Mouse (Mus musculus) midbrain, embryonic 10.5 days (tissue): Measurements from ENCODE around the gene Rnf144b. TPM values are rescaled to one million over a fixed set of nuclear protein-coding genes. Genes with fewer than 3 reads are reported as not detected.

ENCODE experiments used
- DNase-seq: peaks from one replicate; pipeline ENCODE4 v3.0.0-alpha.2; 2017; ENCODE audit warnings: low spot score
- H3K27ac ChIP-seq: fragments of 300-500 bp; sonication (generic); replicated peaks from 2 replicates; pipeline ENCODE4 v1.5.1; 2016; ENCODE audit warnings: mild to moderate bottlenecking
- H3K27me3 ChIP-seq: fragments of 300-500 bp; sonication (generic); 2 replicates; pipeline ENCODE4 v1.6.1; 2016; ENCODE audit warnings: low read depth, mild to moderate bottlenecking; ENCODE audit not compliant: poor library complexity, severe bottlenecking
- H3K36me3 ChIP-seq: fragments of 300-500 bp; sonication (generic); 2 replicates; pipeline ENCODE4 v1.6.1; 2016; ENCODE audit warnings: mild to moderate bottlenecking, moderate library complexity
- H3K4me1 ChIP-seq: fragments of 300-500 bp; sonication (generic); 2 replicates; pipeline ENCODE4 v1.6.1; 2016
- H3K4me3 ChIP-seq: fragments of 300-500 bp; sonication (generic); 2 replicates; pipeline ENCODE4 v1.5.1; 2016; ENCODE audit warnings: mild to moderate bottlenecking, moderate library complexity
- H3K9me3 ChIP-seq: fragments of 300-500 bp; sonication (generic); replicated peaks from 2 replicates; pipeline ENCODE4 v1.6.1; 2016; ENCODE audit warnings: mild to moderate bottlenecking
- WGBS: fragments of 180-500 bp; shearing (Covaris S2); methylation state at CpG from one replicate; pipeline ENCODE4 v1.1.7; 2016; 5-methylcytosine and 5-hydroxymethylcytosine counted together
- polyA plus RNA-seq: library from polyadenylated mRNA; unstranded; fragments of >200 nt; fragmentation: Nextera tagmentation; extraction: Ambion mirVana; gene quantifications from 2 replicates; pipeline ENCODE4 v1.2.1, GENCODE M21; 2016

Gene Rnf144b
- polyA plus RNA-seq, 1 experiment from 2014 or later, result 0.59 TPM

GRCm38 (mm10) chr13:47129090-47129489 is 6.6 kb downstream of the Rnf144b start:
- Histone ChIP-seq H3K4me1 (peaks cover 10% of the 10 kb centered on the region), H3K4me3 (no peak overlapping the region), H3K9me3 (no peaks in the 10 kb centered on the region; the same call in 1 of the 2 replicates), H3K27me3 (peaks cover 10% of the 10 kb centered on the region), H3K27ac (no peak overlapping the region), H3K36me3 (no peaks in the 10 kb centered on the region)
- WGBS, result 68% methylated on average over 4 of the region's 4 CpGs
- no peak for DNase-seq

DNA sequence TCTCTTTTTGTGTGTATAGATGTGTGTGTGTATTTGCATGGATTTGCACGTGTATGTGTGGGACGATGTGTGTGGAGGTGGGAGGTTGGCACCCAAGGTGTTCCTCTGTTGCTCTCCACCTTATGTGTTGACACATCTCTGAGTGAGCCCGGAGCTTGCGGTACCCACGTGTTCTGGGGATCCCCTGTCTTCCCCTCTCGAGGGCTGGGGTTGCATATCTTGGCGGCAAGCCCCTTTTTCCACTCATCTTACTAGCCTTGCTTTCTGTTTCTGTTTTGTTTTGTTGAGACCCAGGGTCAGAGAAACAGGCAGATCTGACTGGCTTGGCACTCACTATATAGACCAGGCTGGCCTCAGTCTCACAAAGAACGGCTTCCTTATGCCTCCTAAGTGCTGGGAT is 10.6 kb downstream of the Rnf144b start:
- no peak overlapping the region for H3K27ac ChIP-seq
- no peaks in the 10 kb centered on the region for H3K27me3 ChIP-seq
- no peaks in the 10 kb centered on the region; the same call in 1 of the 2 replicates for H3K9me3 ChIP-seq
- H3K36me3 ChIP-seq, result no peaks in the 10 kb centered on the region
- 93% methylated on average over 8 of the region's 8 CpGs for WGBS
- H3K4me1 ChIP-seq, result peaks cover 4% of the 10 kb centered on the region
- H3K4me3 ChIP-seq, result no peak overlapping the region
- DNase-seq, result no peak

DNA sequence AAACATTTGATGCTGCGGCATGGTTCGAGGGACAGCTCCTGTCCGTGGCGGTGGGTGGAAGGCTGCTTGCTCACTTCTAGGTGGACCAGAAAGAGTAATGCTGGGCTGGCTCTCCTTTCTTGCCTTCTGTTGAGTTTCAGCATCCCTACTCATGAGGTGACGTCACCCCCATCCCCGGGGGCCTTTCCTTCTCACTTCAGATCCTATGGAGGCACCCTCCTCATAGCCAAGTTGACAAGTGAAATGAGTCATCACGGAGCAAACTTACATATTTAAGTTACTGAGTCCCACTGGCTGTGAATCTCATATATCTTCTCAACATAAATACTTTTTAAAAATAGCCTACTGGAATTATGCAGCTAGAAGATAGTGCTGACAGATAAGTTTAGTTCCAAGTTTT is 12.4 kb downstream of the Rnf144b start:
- peaks cover 6% of the 10 kb centered on the region for H3K9me3 ChIP-seq
- H3K27me3 ChIP-seq, result no peaks in the 10 kb centered on the region
- no peaks in the 10 kb centered on the region for H3K4me1 ChIP-seq
- H3K36me3 ChIP-seq, result no peaks in the 10 kb centered on the region
- no peak overlapping the region for H3K4me3 ChIP-seq
- H3K27ac ChIP-seq, result no peak overlapping the region
- DNase-seq, result no peak
- 96% methylated on average over 7 of the region's 7 CpGs for WGBS

DNA sequence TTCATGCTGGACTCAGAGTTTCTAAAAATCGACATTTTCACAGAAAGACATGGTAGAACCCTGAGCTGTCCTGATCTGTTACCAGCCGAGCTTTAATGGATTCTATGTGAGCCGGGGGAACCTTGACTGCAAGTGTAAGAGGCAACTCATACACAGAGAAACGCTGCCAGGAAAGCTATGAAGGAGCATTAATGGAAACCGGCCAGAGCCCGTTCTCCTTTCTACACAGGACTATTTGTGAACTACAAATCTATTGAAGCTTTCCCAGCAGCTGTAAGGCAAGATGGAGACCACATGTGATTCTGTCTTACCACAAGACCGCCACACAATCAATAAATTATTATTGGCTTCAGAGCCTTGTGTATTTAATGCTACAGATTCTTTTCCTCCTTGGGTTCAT is 13.3 kb downstream of the Rnf144b start:
- Histone ChIP-seq H3K4me3 (no peak overlapping the region), H3K27me3 (no peaks in the 10 kb centered on the region), H3K9me3 (peaks cover 6% of the 10 kb centered on the region), H3K27ac (no peak overlapping the region), H3K36me3 (no peaks in the 10 kb centered on the region), H3K4me1 (no peaks in the 10 kb centered on the region)
- no peak for DNase-seq
- 93% methylated on average over 7 of the region's 7 CpGs for whole genome bisulfite sequencing

- 84% methylated on average over 6 of the region's 6 CpGs for WGBS
- Histone ChIP-seq H3K27me3 (no peaks in the 10 kb centered on the region), H3K9me3 (peaks cover 6% of the 10 kb centered on the region; the same call in 1 of the 2 replicates), H3K36me3 (no peaks in the 10 kb centered on the region), H3K4me3 (no peak overlapping the region), H3K27ac (no peak overlapping the region), H3K4me1 (no peaks in the 10 kb centered on the region)
- DNase-seq, result no peak
These were observed 20.3 kb downstream of the Rnf144b start for GRCm38 (mm10) chr13:47142764-47143163.

DNA sequence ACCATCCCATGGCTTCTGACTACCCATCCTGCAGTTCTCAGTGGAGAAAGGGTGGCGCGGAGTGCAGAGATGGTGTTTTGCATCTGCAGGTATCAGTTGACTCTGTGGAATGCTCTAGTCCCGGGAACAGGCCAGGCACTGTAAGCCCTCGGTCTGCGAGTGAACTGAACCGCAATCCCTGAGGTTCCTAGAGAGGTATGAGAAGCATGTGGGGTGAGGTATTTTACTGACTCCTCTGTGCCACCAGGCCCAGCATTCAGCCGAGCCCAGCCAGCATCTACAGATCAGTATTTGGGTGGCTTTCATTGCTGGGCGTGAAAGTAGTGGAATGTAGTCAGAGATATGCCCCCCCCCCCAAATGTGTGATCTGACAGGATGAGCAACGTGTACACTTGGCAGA is 23.5 kb downstream of the Rnf144b start:
- Histone ChIP-seq H3K36me3 (no peaks in the 10 kb centered on the region), H3K9me3 (no peaks in the 10 kb centered on the region; the same call in 1 of the 2 replicates), H3K27me3 (no peaks in the 10 kb centered on the region), H3K4me3 (no peak overlapping the region), H3K4me1 (peaks cover 8% of the 10 kb centered on the region), H3K27ac (no peak overlapping the region)
- 80% methylated on average over 9 of the region's 9 CpGs for WGBS
- DNase-seq, result no peak

DNA sequence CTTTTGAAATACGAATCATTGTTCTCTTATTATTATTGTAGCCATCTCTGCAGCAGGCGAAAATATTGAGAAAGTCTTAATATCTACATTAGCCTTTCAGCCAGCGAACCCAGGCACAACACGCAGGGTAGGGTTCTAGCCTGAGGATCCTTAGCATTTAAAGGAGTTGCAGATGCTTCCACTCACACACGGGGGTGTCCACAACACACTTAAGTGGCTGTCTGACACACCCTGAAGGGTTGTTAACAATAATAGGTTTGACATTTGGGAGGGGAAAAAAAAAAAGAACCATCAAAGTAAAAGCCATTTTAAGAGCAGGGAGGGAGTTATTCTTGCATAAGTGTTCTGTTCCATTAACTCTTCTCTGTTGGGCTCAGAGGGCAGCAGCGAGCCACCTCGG is 23.9 kb downstream of the Rnf144b start:
- no peak for DNase-seq
- H3K9me3 ChIP-seq, result no peaks in the 10 kb centered on the region
- peaks cover 8% of the 10 kb centered on the region for H3K4me1 ChIP-seq
- no peak overlapping the region for H3K4me3 ChIP-seq
- no peaks in the 10 kb centered on the region for H3K27me3 ChIP-seq
- no peaks in the 10 kb centered on the region for H3K36me3 ChIP-seq
- WGBS, result 87% methylated on average over 7 of the region's 7 CpGs
- no peak overlapping the region for H3K27ac ChIP-seq

GRCm38 (mm10) chr13:47148573-47148972 is 26.1 kb downstream of the Rnf144b start:
- H3K27ac ChIP-seq, result no peak overlapping the region
- peaks cover 8% of the 10 kb centered on the region for H3K4me1 ChIP-seq
- no peaks in the 10 kb centered on the region for H3K27me3 ChIP-seq
- no peaks in the 10 kb centered on the region for H3K36me3 ChIP-seq
- no peak overlapping the region for H3K4me3 ChIP-seq
- no peaks in the 10 kb centered on the region for H3K9me3 ChIP-seq
- no peak for DNase-seq
- 74% methylated on average over 11 of the region's 11 CpGs for WGBS

- 91% methylated on average over 10 of the region's 10 CpGs for WGBS
- Histone ChIP-seq H3K4me3 (no peak overlapping the region), H3K36me3 (no peaks in the 10 kb centered on the region), H3K9me3 (no peaks in the 10 kb centered on the region), H3K27me3 (no peaks in the 10 kb centered on the region), H3K4me1 (peaks cover 14% of the 10 kb centered on the region), H3K27ac (no peak overlapping the region)
- no peak for DNase-seq
These were observed 27.5 kb downstream of the Rnf144b start for GRCm38 (mm10) chr13:47149993-47150392.

GRCm38 (mm10) chr13:47151060-47151459 is 28.6 kb downstream of the Rnf144b start:
- Histone ChIP-seq H3K36me3 (no peaks in the 10 kb centered on the region), H3K9me3 (no peaks in the 10 kb centered on the region), H3K27me3 (no peaks in the 10 kb centered on the region), H3K4me3 (no peak overlapping the region), H3K4me1 (peaks cover 14% of the 10 kb centered on the region), H3K27ac (no peak overlapping the region)
- no peak for DNase-seq
- 96% methylated on average over 14 of the region's 14 CpGs for WGBS

DNA sequence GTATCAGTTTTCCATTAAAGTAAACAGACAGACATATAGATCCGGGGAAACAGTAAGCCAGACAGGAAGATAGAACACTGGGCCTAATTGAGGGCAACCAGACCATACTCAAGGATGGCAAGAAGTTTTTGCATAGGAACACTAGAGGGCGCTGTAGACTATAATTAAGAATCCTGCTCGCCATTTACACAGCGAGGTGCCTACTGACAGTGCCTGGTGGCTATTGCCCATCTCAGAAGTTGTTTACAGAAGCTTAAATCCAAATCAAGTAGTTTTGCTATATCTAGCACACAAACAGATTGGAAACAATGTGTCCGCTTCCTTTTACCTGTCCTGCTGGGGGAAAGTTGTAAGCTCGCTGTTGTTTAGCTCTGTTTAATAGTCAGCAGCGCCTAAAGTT is 29.9 kb downstream of the Rnf144b start:
- Histone ChIP-seq H3K9me3 (no peaks in the 10 kb centered on the region), H3K27ac (no peak overlapping the region), H3K36me3 (no peaks in the 10 kb centered on the region), H3K27me3 (no peaks in the 10 kb centered on the region), H3K4me3 (no peak overlapping the region), H3K4me1 (peaks cover 23% of the 10 kb centered on the region)
- 35% methylated on average over 7 of the region's 7 CpGs for WGBS
- DNase-seq, result peak; percentile 43

DNA sequence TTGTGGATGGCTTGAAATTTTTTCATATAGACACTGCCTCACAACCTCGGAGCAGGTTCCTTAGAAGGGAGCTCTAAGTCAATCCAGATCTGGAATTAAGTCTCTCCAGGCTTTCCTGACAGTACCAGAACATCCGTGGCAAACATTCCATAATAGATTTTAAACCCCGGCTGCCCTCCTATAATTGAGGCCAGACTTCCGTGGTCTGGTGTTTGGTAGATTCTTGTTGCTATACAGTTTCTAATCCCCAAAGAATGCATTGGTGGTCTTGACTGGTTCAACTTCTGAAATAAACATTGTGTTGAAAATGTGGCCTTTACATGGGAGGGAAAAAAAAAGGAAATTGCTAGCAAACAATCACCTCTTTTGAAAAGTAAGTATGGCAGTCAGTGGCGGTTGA is 30.8 kb downstream of the Rnf144b start:
- DNase-seq, result no peak
- 80% methylated on average over 5 of the region's 5 CpGs for WGBS
- Histone ChIP-seq H3K36me3 (no peaks in the 10 kb centered on the region), H3K9me3 (no peaks in the 10 kb centered on the region), H3K27ac (no peak overlapping the region), H3K4me1 (peaks cover 21% of the 10 kb centered on the region), H3K27me3 (no peaks in the 10 kb centered on the region), H3K4me3 (no peak overlapping the region)

DNA sequence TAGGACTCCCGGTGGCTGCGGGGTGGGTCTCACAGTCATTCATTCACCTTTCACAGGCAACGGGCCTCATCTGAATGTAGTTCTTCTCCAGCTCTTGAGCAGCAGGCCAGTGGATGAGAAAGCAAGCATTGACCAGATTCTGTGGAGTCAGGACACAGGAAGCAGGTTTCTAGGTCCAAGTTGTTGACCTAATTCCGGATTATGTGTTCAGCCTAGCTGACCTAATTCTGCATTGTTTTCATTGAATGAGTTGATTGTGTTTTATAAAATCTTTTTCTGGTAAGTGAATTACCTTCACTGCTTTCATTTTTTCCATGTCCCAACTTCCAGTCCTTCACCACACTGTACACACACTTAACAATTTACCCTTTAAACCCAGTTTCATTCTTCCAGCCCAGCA is 32.4 kb downstream of the Rnf144b start:
- DNase-seq, result no peak
- H3K36me3 ChIP-seq, result no peaks in the 10 kb centered on the region
- peak overlapping the region; percentile 50; the same call in 1 of the 2 replicates for H3K27ac ChIP-seq
- no peaks in the 10 kb centered on the region for H3K27me3 ChIP-seq
- H3K4me1 ChIP-seq, result peaks cover 15% of the 10 kb centered on the region
- H3K9me3 ChIP-seq, result no peaks in the 10 kb centered on the region
- WGBS, result 78% methylated on average over 4 of the region's 4 CpGs
- H3K4me3 ChIP-seq, result no peak overlapping the region

DNA sequence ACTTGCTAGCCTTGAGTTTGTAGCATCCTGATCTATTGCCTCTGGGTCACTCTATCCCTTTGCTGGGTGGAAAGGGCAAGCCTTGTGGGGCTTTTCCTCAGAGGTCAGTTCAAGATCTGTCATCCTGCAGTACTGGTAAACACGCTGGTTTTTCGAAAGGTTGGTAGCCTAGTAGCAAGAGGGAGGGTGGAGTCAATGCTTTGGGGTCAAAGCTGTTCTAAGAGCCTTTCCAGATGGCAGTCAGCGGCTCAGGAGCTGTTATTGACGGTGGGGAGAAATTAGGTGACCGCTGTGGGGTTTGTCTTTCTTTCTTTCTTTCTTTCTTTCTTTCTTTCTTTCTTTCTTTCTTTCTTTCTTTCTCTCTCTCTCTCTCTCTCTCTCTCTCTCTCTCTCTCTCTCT is 34.4 kb downstream of the Rnf144b start:
- Histone ChIP-seq H3K27me3 (no peaks in the 10 kb centered on the region), H3K9me3 (no peaks in the 10 kb centered on the region), H3K4me3 (no peak overlapping the region), H3K4me1 (peaks cover 15% of the 10 kb centered on the region), H3K36me3 (no peaks in the 10 kb centered on the region), H3K27ac (0 out of 2 replicates have a peak overlapping the region, but pooled peaks have one; percentile 33)
- no peak for DNase-seq
- 65% methylated on average over 5 of the region's 5 CpGs for WGBS
